Mouse (Mus musculus) embryonic facial prominence, embryonic 15.5 days (tissue): ENCODE measurements around the gene March4. TPM values are rescaled to one million over a fixed set of nuclear protein-coding genes. Genes with fewer than 3 reads are reported as not detected.
A peak's percentile ranks its signal among the peaks of the same experiment; 100 is the strongest.

Source experiments
- ATAC-seq: fragments of 200-750 bp; cut with Nextera tagmentation; 2 replicates; pipeline ENCODE4 v1.8.0; 2017; ENCODE audit warnings: low read depth, moderate TSS enrichment; ENCODE audit not compliant: insufficient number of reproducible peaks, low FRiP score, low TSS enrichment
- H3K27ac ChIP-seq: fragments of 300-500 bp; sonication (generic); replicated peaks from 2 replicates; pipeline ENCODE4 v1.5.1; 2015; ENCODE audit warnings: mild to moderate bottlenecking, inconsistent platforms
- H3K27me3 ChIP-seq: fragments of 300-500 bp; sonication (generic); 2 replicates; pipeline ENCODE4 v1.6.1; 2015; ENCODE audit warnings: inconsistent platforms
- H3K36me3 ChIP-seq: fragments of 300-500 bp; sonication (generic); 2 replicates; pipeline ENCODE4 v1.6.1; 2015; ENCODE audit warnings: mild to moderate bottlenecking, inconsistent platforms
- H3K4me1 ChIP-seq: fragments of 300-500 bp; sonication (generic); 2 replicates; pipeline ENCODE4 v1.6.1; 2015; ENCODE audit warnings: inconsistent platforms
- H3K4me2 ChIP-seq: fragments of 300-500 bp; sonication (generic); replicated peaks from 2 replicates; pipeline ENCODE4 v1.6.1; 2015; ENCODE audit warnings: mild to moderate bottlenecking, inconsistent platforms
- H3K4me3 ChIP-seq: fragments of 300-500 bp; sonication (generic); replicated peaks from 2 replicates; pipeline ENCODE4 v1.5.1; 2015; ENCODE audit warnings: mild to moderate bottlenecking, inconsistent platforms
- H3K9ac ChIP-seq: fragments of 300-500 bp; sonication (generic); 2 replicates; pipeline ENCODE4 v1.6.1; 2015; ENCODE audit warnings: inconsistent platforms
- H3K9me3 ChIP-seq: fragments of 300-500 bp; sonication (generic); replicated peaks from 2 replicates; pipeline ENCODE4 v1.6.1; 2016; ENCODE audit warnings: inconsistent platforms
- WGBS: fragments of 180-500 bp; shearing (Covaris S2); methylation state at CpG from one replicate; pipeline ENCODE4 v1.1.7; 2015; 5-methylcytosine and 5-hydroxymethylcytosine counted together
- polyA plus RNA-seq: library from polyadenylated mRNA; unstranded; fragments of >200 nt; fragmentation: Nextera tagmentation; extraction: Ambion mirVana; gene quantifications from 2 replicates; pipeline ENCODE4 v1.2.1, GENCODE M21; 2015

The March4 gene
- 0.17 and 0.27 TPM in 2 replicates for polyA plus RNA-seq

DNA sequence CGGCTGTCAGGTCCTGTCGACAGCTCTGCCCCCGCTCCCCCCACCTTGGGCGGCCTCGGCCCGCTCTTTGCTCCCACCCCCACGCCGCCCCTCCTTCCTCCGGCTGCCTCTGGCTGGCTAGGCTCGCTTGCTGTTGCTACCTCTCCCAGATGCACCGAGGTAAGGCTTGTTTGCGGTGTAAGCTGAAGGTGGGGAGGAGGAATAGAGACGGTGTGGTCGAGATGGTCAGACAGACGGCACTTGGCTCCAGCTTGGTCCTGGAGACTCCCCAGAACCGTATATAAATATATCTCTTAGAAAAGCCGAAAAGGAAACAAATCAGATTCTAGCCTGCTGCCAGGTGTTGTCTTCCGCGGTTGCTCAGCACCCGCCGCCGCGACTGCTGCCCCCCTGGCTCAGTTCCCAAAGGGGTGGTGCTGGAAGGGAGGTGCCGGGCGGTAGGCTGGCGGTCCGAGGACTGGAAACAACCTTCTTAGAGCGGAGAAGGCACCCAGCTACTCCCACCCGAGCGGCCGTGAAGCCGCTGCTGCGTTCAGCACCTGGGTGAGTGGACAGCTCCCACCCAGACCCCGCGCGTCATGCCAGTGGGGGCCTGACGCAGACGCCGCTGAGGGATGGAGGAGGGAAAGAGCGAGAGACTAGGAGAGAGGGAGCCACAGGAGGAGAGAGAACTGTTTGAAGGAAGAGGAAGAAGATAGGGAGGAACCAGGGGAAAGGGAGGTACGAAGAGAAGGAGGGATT, at the start of gene March4:
Gene March4, minus strand, starts transcription at position 320 of the 741 bp plus-strand sequence.
- Histone ChIP-seq H3K9me3 (no peaks in the 10 kb centered on the region), H3K4me2 (peak within 1 kb of the TSS; percentile 63), H3K4me3 (peak within 1 kb of the TSS; percentile 32), H3K4me1 (peaks cover 15% of the 10 kb centered on the region), H3K27ac (no peak within 1 kb of the TSS), H3K36me3 (no peaks in the 10 kb centered on the region), H3K27me3 (peaks cover 45% of the 10 kb centered on the region), H3K9ac (no peak within 1 kb of the TSS)
- WGBS, result under 1% methylated on average over 41 of the region's 41 CpGs
- peak; percentile 49 for ATAC-seq

- Histone ChIP-seq H3K9ac (no peak overlapping the region), H3K4me1 (peaks cover 11% of the 10 kb centered on the region), H3K27ac (no peak overlapping the region), H3K36me3 (peaks cover 38% of the 10 kb centered on the region), H3K27me3 (no peaks in the 10 kb centered on the region), H3K4me3 (no peak overlapping the region), H3K9me3 (no peaks in the 10 kb centered on the region), H3K4me2 (no peak overlapping the region)
- 89% methylated on average over 17 of the region's 17 CpGs for WGBS
- no peak for ATAC-seq
These were observed 49.5 kb upstream of the March4 start for GRCm38 (mm10) chr1:72585971-72586875.

GRCm38 (mm10) chr1:72583906-72584305, 47.2 kb upstream of the March4 start:
- 61% methylated on average over 4 of the region's 4 CpGs for WGBS
- H3K4me3 ChIP-seq, result peak overlapping the region; percentile 59
- peak overlapping the region; percentile 41; the same call in 1 of the 2 replicates for H3K9ac ChIP-seq
- no peaks in the 10 kb centered on the region for H3K9me3 ChIP-seq
- H3K4me2 ChIP-seq, result peak overlapping the region; percentile 67
- peaks cover 26% of the 10 kb centered on the region for H3K36me3 ChIP-seq
- H3K4me1 ChIP-seq, result peaks cover 11% of the 10 kb centered on the region
- H3K27me3 ChIP-seq, result no peaks in the 10 kb centered on the region
- no peak for ATAC-seq
- peak overlapping the region; percentile 89 for H3K27ac ChIP-seq

DNA sequence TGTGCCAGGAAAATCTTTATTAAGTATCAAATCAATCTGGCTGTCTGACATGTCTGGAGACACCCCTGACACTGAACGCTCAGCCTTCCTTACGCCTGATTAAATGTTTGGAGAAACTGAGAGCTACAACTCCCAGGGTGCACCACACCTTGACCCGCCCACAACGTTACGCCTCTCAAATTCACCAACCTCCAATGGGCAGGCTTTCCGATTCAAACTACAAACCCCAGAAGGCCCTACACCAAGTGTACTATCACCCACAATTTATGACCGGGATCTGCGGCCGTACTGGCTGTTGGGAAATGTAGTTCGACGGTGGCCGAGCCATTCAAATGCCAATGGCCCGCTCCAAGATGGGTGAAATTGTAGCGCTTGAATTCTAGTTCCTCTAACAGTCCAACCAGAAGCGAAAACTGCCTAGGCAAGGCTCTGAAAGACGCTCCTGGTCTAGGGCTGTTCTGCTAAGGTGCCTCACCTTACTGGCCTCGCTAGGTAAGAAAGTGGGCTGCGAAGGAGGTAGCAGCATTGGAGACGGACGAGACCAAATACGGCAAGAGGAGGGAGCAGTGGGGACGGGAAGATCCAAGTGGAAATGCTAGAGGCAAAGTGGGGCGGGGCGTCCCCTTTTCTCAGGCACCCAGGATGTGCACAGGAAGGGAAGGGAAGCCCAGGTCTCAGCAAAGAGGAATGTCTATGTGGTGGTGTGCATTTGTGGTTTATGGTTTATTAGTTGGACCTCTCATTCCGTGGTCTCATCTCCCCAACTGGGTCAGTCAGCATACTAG, 46.4 kb upstream of the March4 start, which contains the start of gene Smarcal1:
Gene Smarcal1, plus strand, starts transcription at position 305 of the 785 bp plus-strand sequence.
- peak within 1 kb of the TSS; percentile 59 for H3K4me3 ChIP-seq
- H3K27me3 ChIP-seq, result peaks cover 3% of the 10 kb centered on the region; the same call in 1 of the 2 replicates
- H3K4me2 ChIP-seq, result peak within 1 kb of the TSS; percentile 67
- WGBS, result 0% methylated on average over 25 of the region's 25 CpGs
- H3K9ac ChIP-seq, result peak within 1 kb of the TSS; percentile 41
- peaks cover 25% of the 10 kb centered on the region for H3K36me3 ChIP-seq
- peak within 1 kb of the TSS; percentile 89 for H3K27ac ChIP-seq
- H3K4me1 ChIP-seq, result peaks cover 11% of the 10 kb centered on the region
- ATAC-seq, result peak; percentile 99
- no peaks in the 10 kb centered on the region for H3K9me3 ChIP-seq

DNA sequence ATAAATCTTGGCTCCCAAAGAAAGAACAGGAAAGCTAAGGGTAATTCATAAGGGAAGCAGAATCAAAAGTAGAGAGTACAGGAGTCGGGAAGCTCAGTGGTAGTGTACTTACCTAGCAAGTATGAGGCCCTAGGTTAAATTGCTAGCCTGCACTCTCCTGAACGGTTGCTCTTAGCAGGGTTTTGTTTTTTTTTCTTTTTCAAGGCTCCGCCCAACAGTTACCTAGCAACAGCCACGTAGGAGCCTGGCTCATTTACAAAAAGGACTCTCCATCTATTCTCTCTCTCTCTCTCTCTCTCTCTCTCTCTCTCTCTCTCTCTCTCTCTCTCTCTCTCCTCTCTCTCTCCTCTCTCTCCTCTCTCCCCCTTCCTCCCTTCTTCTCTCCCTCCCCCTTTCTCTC, 42.1 kb upstream of the March4 start:
- Histone ChIP-seq H3K9ac (no peak overlapping the region), H3K4me1 (peaks cover 12% of the 10 kb centered on the region), H3K36me3 (no peaks in the 10 kb centered on the region), H3K4me3 (no peak overlapping the region), H3K27ac (no peak overlapping the region), H3K27me3 (peaks cover 7% of the 10 kb centered on the region; the same call in 1 of the 2 replicates), H3K9me3 (no peaks in the 10 kb centered on the region), H3K4me2 (no peak overlapping the region)
- no peak for ATAC-seq
- 35% methylated on average over 4 of the region's 4 CpGs for WGBS

GRCm38 (mm10) chr1:72578351-72578750, 41.6 kb upstream of the March4 start:
- H3K27me3 ChIP-seq, result peaks cover 7% of the 10 kb centered on the region; the same call in 1 of the 2 replicates
- no peak overlapping the region for H3K4me3 ChIP-seq
- no peaks in the 10 kb centered on the region for H3K9me3 ChIP-seq
- H3K9ac ChIP-seq, result no peak overlapping the region
- WGBS, result 44% methylated on average over 15 of the region's 15 CpGs
- ATAC-seq, result no peak
- no peaks in the 10 kb centered on the region for H3K36me3 ChIP-seq
- H3K4me2 ChIP-seq, result no peak overlapping the region
- no peak overlapping the region for H3K27ac ChIP-seq
- H3K4me1 ChIP-seq, result 0 out of 2 replicates have a peak, but pooled peaks cover 9% of the 10 kb centered on the region

- H3K9me3 ChIP-seq, result no peaks in the 10 kb centered on the region
- H3K9ac ChIP-seq, result no peak overlapping the region
- peaks cover 7% of the 10 kb centered on the region; the same call in 1 of the 2 replicates for H3K27me3 ChIP-seq
- ATAC-seq, result no peak
- H3K36me3 ChIP-seq, result no peaks in the 10 kb centered on the region
- H3K4me1 ChIP-seq, result 0 out of 2 replicates have a peak, but pooled peaks cover 9% of the 10 kb centered on the region
- WGBS, result 7% methylated on average over 12 of the region's 12 CpGs
- no peak overlapping the region for H3K4me3 ChIP-seq
- no peak overlapping the region for H3K27ac ChIP-seq
- peak overlapping the region; percentile 24; the same call in 1 of the 2 replicates for H3K4me2 ChIP-seq
These were observed 40.8 kb upstream of the March4 start for GRCm38 (mm10) chr1:72577481-72577922.

GRCm38 (mm10) chr1:72575121-72575520, 38.4 kb upstream of the March4 start:
- Histone ChIP-seq H3K4me2 (no peak overlapping the region), H3K9me3 (no peaks in the 10 kb centered on the region), H3K4me1 (0 out of 2 replicates have a peak, but pooled peaks cover 9% of the 10 kb centered on the region), H3K4me3 (no peak overlapping the region), H3K9ac (no peak overlapping the region), H3K27me3 (peaks cover 7% of the 10 kb centered on the region; the same call in 1 of the 2 replicates), H3K27ac (no peak overlapping the region), H3K36me3 (no peaks in the 10 kb centered on the region)
- 59% methylated on average over 4 of the region's 4 CpGs for WGBS
- no peak for ATAC-seq

DNA sequence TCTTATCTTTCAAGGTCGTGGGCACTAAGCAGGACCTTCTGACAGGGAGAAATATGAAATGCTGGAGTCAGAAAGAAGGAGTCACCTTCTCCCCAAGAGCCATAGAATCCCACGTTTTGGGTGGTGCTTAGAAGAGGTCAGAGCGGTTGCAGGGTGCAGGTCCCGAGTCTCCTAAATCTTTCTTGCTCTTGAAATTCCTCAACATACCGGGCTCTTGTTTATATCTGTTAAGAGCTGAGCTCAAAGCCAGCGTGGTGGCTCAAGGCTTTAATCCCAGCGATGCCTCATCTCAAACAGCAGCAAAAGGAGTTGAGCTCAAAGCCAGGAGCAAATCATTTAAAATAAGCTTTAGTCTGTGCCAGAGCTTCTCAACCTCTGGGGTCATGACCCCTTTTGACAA, 37.9 kb upstream of the March4 start:
- no peaks in the 10 kb centered on the region for H3K36me3 ChIP-seq
- H3K27ac ChIP-seq, result no peak overlapping the region
- WGBS, result 50% methylated on average over 7 of the region's 7 CpGs
- 0 out of 2 replicates have a peak, but pooled peaks cover 9% of the 10 kb centered on the region for H3K4me1 ChIP-seq
- no peak overlapping the region for H3K4me2 ChIP-seq
- peaks cover 7% of the 10 kb centered on the region; the same call in 1 of the 2 replicates for H3K27me3 ChIP-seq
- no peaks in the 10 kb centered on the region for H3K9me3 ChIP-seq
- no peak for ATAC-seq
- H3K4me3 ChIP-seq, result no peak overlapping the region
- H3K9ac ChIP-seq, result no peak overlapping the region

GRCm38 (mm10) chr1:72574047-72574446, 37.3 kb upstream of the March4 start:
- 46% methylated on average over 7 of the region's 7 CpGs for WGBS
- Histone ChIP-seq H3K9me3 (no peaks in the 10 kb centered on the region), H3K4me2 (no peak overlapping the region), H3K4me3 (no peak overlapping the region), H3K4me1 (0 out of 2 replicates have a peak, but pooled peaks cover 9% of the 10 kb centered on the region), H3K9ac (no peak overlapping the region), H3K27ac (no peak overlapping the region), H3K36me3 (no peaks in the 10 kb centered on the region), H3K27me3 (peaks cover 7% of the 10 kb centered on the region; the same call in 1 of the 2 replicates)
- no peak for ATAC-seq
